Comparison of ENCODE assay signal across 19 mouse cellular contexts in genomic region chr12:85330153-85330552, GRCm38 (mm10). TPM values are rescaled to one million over a fixed set of nuclear protein-coding genes. Genes with fewer than 3 reads are reported as not detected.
DNase-seq lines count a peak whose midpoint lies in the region; ATAC-seq and TF ChIP-seq lines count a peak whose summit lies in the region.
"Had no signal": no experiment of that assay in that cellular context is flagged by ENCODE, and none has a peak within 500 bp of the region (broad histone marks: within the 10 kb centered on the region; RNA-seq: fewer than 3 reads in every experiment).

No protein-coding gene starts in this region.

- WGBS in intestine, embryonic 16.5 days: 78% methylated on average over 7 of the region's 7 CpGs
- 84% methylated on average over 7 of the region's 7 CpGs for WGBS in intestine, embryonic 15.5 days
- 71% methylated on average over 7 of the region's 7 CpGs for whole genome bisulfite sequencing in lung, adult 2 months
- WGBS in midbrain, embryonic 13.5 days: 90% methylated on average over 7 of the region's 7 CpGs
- 92% methylated on average over 7 of the region's 7 CpGs for WGBS in forebrain, embryonic 11.5 days

- TF ChIP-seq CTCF in lung, adult 2 months (IDR thresholded peaks at IDR 0.05; ENCODE audit: insufficient read depth, low read length): no peak

- no peak overlapping the region for H3K4me3 ChIP-seq in intestine, embryonic 16.5 days (ENCODE audit: low read length)
- no peak overlapping the region for H3K4me3 ChIP-seq in intestine, embryonic 15.5 days (replicated peaks)
- H3K4me3 ChIP-seq in lung, adult 2 months (replicated peaks; ENCODE audit: extremely low read depth, low read depth, low read length): no peak overlapping the region
- H3K4me3 ChIP-seq in midbrain, embryonic 13.5 days (replicated peaks): no peak overlapping the region
- H3K4me3 ChIP-seq in forebrain, embryonic 11.5 days (ENCODE audit: low read depth, low read length): no peak overlapping the region
- H3K4me3 ChIP-seq: embryonic facial prominence, embryonic 10.5 days; erythroblast, embryonic 14.5 days; midbrain, embryonic 10.5 days had no signal

- H3K9me3 ChIP-seq in intestine, embryonic 16.5 days (ENCODE audit: control insufficient read depth, low read length): no peaks in the 10 kb centered on the region
- H3K9me3 ChIP-seq in intestine, embryonic 15.5 days: no peaks in the 10 kb centered on the region
- H3K9me3 ChIP-seq in midbrain, embryonic 13.5 days: no peaks in the 10 kb centered on the region
- H3K9me3 ChIP-seq in forebrain, embryonic 11.5 days (ENCODE audit: control insufficient read depth, low read length): no peaks in the 10 kb centered on the region
- H3K9me3 ChIP-seq: embryonic facial prominence, embryonic 10.5 days; midbrain, embryonic 10.5 days had no signal

- H3K27me3 ChIP-seq in intestine, embryonic 16.5 days (replicated peaks; ENCODE audit: control insufficient read depth, insufficient read depth, low read length): no peaks in the 10 kb centered on the region
- H3K27me3 ChIP-seq in intestine, embryonic 15.5 days (replicated peaks): no peaks in the 10 kb centered on the region
- no peaks in the 10 kb centered on the region for H3K27me3 ChIP-seq in midbrain, embryonic 13.5 days
- no peaks in the 10 kb centered on the region for H3K27me3 ChIP-seq in forebrain, embryonic 11.5 days (ENCODE audit: control insufficient read depth, insufficient read depth, low read length)

- peak; percentile 31 to 62 for DNase-seq in lung, adult 18-20 months
- no peak for DNase-seq in lung, adult 2 months
- DNase-seq in adrenal gland, adult 8-10 months: peak; percentile 71
- DNase-seq in forebrain, embryonic 11.5 days (ENCODE audit: low spot score): no peak
- DNase-seq: B cell, adult 2 months; cerebellum, adult 2 months; heart, adult 11 months; heart, postnatal 4 days; kidney, postnatal 10 days; lung, embryonic 14.5 days; thymus, postnatal 4 days had no signal

- no peak overlapping the region for H3K27ac ChIP-seq in intestine, embryonic 16.5 days (ENCODE audit: low read length)
- H3K27ac ChIP-seq in intestine, embryonic 15.5 days: no peak overlapping the region
- H3K27ac ChIP-seq in midbrain, embryonic 13.5 days: no peak overlapping the region
- H3K27ac ChIP-seq in forebrain, embryonic 11.5 days (ENCODE audit: low read depth, low read length): no peak overlapping the region
- H3K27ac ChIP-seq: embryonic facial prominence, embryonic 10.5 days; midbrain, embryonic 10.5 days had no signal

- H3K4me2 ChIP-seq in intestine, embryonic 16.5 days (ENCODE audit: low read depth, low read length): no peak overlapping the region
- H3K4me2 ChIP-seq in intestine, embryonic 15.5 days (replicated peaks): no peak overlapping the region
- no peak overlapping the region for H3K4me2 ChIP-seq in midbrain, embryonic 13.5 days (replicated peaks)
- H3K4me2 ChIP-seq in forebrain, embryonic 11.5 days (ENCODE audit: low read depth, low read length, severe bottlenecking): no peak overlapping the region
- H3K4me2 ChIP-seq: lung, embryonic 14.5 days had no signal

- no peak overlapping the region for H3K9ac ChIP-seq in intestine, embryonic 16.5 days (ENCODE audit: low read depth, low read length)
- H3K9ac ChIP-seq in intestine, embryonic 15.5 days: no peak overlapping the region
- H3K9ac ChIP-seq in midbrain, embryonic 13.5 days (replicated peaks): no peak overlapping the region
- H3K9ac ChIP-seq in forebrain, embryonic 11.5 days (ENCODE audit: low read length): no peak overlapping the region
- H3K9ac ChIP-seq: lung, embryonic 14.5 days had no signal

- H3K4me1 ChIP-seq in intestine, embryonic 16.5 days (ENCODE audit: control insufficient read depth, insufficient read depth, low read length): no peaks in the 10 kb centered on the region
- H3K4me1 ChIP-seq in intestine, embryonic 15.5 days (replicated peaks): no peaks in the 10 kb centered on the region
- no peaks in the 10 kb centered on the region for H3K4me1 ChIP-seq in lung, adult 2 months (ENCODE audit: control insufficient read depth, insufficient read depth, low read length)
- H3K4me1 ChIP-seq in midbrain, embryonic 13.5 days (replicated peaks): no peaks in the 10 kb centered on the region
- H3K4me1 ChIP-seq in forebrain, embryonic 11.5 days (replicated peaks; ENCODE audit: control insufficient read depth, insufficient read depth, low read length): no peaks in the 10 kb centered on the region
- H3K4me1 ChIP-seq: embryonic facial prominence, embryonic 10.5 days; midbrain, embryonic 10.5 days had no signal

- ATAC-seq in intestine, embryonic 16.5 days: 0 out of 2 replicates have a peak, but pooled peaks have one; percentile 44
- ATAC-seq in intestine, embryonic 15.5 days: no peak
- ATAC-seq in neutrophil, adult 5-6 weeks (ENCODE audit: extremely low read depth, insufficient number of reproducible peaks, low FRiP score, poor library complexity, severe bottlenecking): peak; percentile 26; the same call in 1 of the 2 replicates
- ATAC-seq in midbrain, embryonic 13.5 days: no peak
- no peak for ATAC-seq in forebrain, embryonic 11.5 days (replicated peaks; ENCODE audit: low FRiP score)
- ATAC-seq: hindbrain, embryonic 16.5 days had no signal

- H3K36me3 ChIP-seq in intestine, embryonic 16.5 days (ENCODE audit: control insufficient read depth, insufficient read depth, low read length): peaks cover 13% of the 10 kb centered on the region
- H3K36me3 ChIP-seq in intestine, embryonic 15.5 days: peaks cover 30% of the 10 kb centered on the region
- peaks cover 79% of the 10 kb centered on the region for H3K36me3 ChIP-seq in midbrain, embryonic 13.5 days
- H3K36me3 ChIP-seq in forebrain, embryonic 11.5 days (ENCODE audit: control insufficient read depth, insufficient read depth, low read length): peaks cover under 1% of the 10 kb centered on the region; the same call in 1 of the 2 replicates

- no peak for TF ChIP-seq POLR2A in lung, adult 2 months (IDR thresholded peaks at IDR 0.05; ENCODE audit: borderline replicate concordance, extremely low read depth, low read depth, low read length)

RNA-seq across cellular contexts. Expression of gene Nek9, which starts 9.0 kb away (rescaled TPM):
- 13.2 and 15.9 TPM in 2 replicates for polyA plus RNA-seq in intestine, embryonic 16.5 days (2015; fragmentation: Nextera tagmentation; extraction: Ambion mirVana)
- 16.2 and 16.7 TPM in 2 replicates for polyA plus RNA-seq in intestine, embryonic 15.5 days (2015; fragmentation: Nextera tagmentation; extraction: Ambion mirVana)
- polyA plus RNA-seq in lung, adult 2 months (2012; rRNA removed): 32.7 and 39.7 TPM in 2 replicates
- 100 to 1,000 TPM in 3 of 4 experiments, 10 to 100 TPM in 1; 96.5 to 138 (median 126) TPM for total RNA-seq in adrenal gland, adult 8-10 months (2022)
- 44.6 and 47.6 TPM in 2 replicates for total RNA-seq in neutrophil, adult 5-6 weeks (2017)
- 12.6 and 13.5 TPM in 2 replicates for polyA plus RNA-seq in midbrain, embryonic 13.5 days (2015; fragmentation: Nextera tagmentation; extraction: Ambion mirVana)
- 13.8 and 14.0 TPM in 2 replicates for polyA plus RNA-seq in forebrain, embryonic 11.5 days (2014; fragmentation: Nextera tagmentation; extraction: Ambion mirVana)

RNA-seq across cellular contexts. Expression of gene Zc2hc1c, which starts 41.8 kb away (rescaled TPM):
- polyA plus RNA-seq in intestine, embryonic 16.5 days (2015; fragmentation: Nextera tagmentation; extraction: Ambion mirVana): 1.5 TPM in 2 replicates
- polyA plus RNA-seq in intestine, embryonic 15.5 days (2015; fragmentation: Nextera tagmentation; extraction: Ambion mirVana): 1.7 TPM in 2 replicates
- 1.5 and 1.7 TPM in 2 replicates for polyA plus RNA-seq in lung, adult 2 months (2012; rRNA removed)
- 1 to 10 TPM; 2.5 to 4.3 (median 3.4) TPM for total RNA-seq in adrenal gland, adult 8-10 months (2022)
- total RNA-seq in neutrophil, adult 5-6 weeks (2017): not detected in 2 replicates
- polyA plus RNA-seq in midbrain, embryonic 13.5 days (2015; fragmentation: Nextera tagmentation; extraction: Ambion mirVana): 1.3 TPM in 2 replicates
- polyA plus RNA-seq in forebrain, embryonic 11.5 days (2014; fragmentation: Nextera tagmentation; extraction: Ambion mirVana): 1.2 and 1.8 TPM in 2 replicates

RNA-seq across cellular contexts. Expression of gene Acyp1, which starts 41.9 kb away (rescaled TPM):
- 50.2 and 52.3 TPM in 2 replicates for polyA plus RNA-seq in intestine, embryonic 16.5 days (2015; fragmentation: Nextera tagmentation; extraction: Ambion mirVana)
- polyA plus RNA-seq in intestine, embryonic 15.5 days (2015; fragmentation: Nextera tagmentation; extraction: Ambion mirVana): 47.6 and 58.2 TPM in 2 replicates
- 6.3 and 8.7 TPM in 2 replicates for polyA plus RNA-seq in lung, adult 2 months (2012; rRNA removed)
- 10 to 100 TPM; 29.3 to 36.6 (median 32.8) TPM for total RNA-seq in adrenal gland, adult 8-10 months (2022)
- total RNA-seq in neutrophil, adult 5-6 weeks (2017): 32.4 TPM in 2 replicates
- 68.1 and 71.4 TPM in 2 replicates for polyA plus RNA-seq in midbrain, embryonic 13.5 days (2015; fragmentation: Nextera tagmentation; extraction: Ambion mirVana)
- 53.6 and 61.9 TPM in 2 replicates for polyA plus RNA-seq in forebrain, embryonic 11.5 days (2014; fragmentation: Nextera tagmentation; extraction: Ambion mirVana)

RNA-seq across cellular contexts. Expression of gene Tmed10, which starts 44.5 kb away (rescaled TPM):
- polyA plus RNA-seq in intestine, embryonic 16.5 days (2015; fragmentation: Nextera tagmentation; extraction: Ambion mirVana): 346 and 352 TPM in 2 replicates
- 343 and 345 TPM in 2 replicates for polyA plus RNA-seq in intestine, embryonic 15.5 days (2015; fragmentation: Nextera tagmentation; extraction: Ambion mirVana)
- polyA plus RNA-seq in lung, adult 2 months (2012; rRNA removed): 227 and 239 TPM in 2 replicates
- 100 to 1,000 TPM; 326 to 334 (median 331) TPM for total RNA-seq in adrenal gland, adult 8-10 months (2022)
- total RNA-seq in neutrophil, adult 5-6 weeks (2017): 89.6 and 92.8 TPM in 2 replicates
- 181 and 189 TPM in 2 replicates for polyA plus RNA-seq in midbrain, embryonic 13.5 days (2015; fragmentation: Nextera tagmentation; extraction: Ambion mirVana)
- 229 and 244 TPM in 2 replicates for polyA plus RNA-seq in forebrain, embryonic 11.5 days (2014; fragmentation: Nextera tagmentation; extraction: Ambion mirVana)

RNA-seq across cellular contexts. Expression of gene Mlh3, which starts 59.8 kb away (rescaled TPM):
- 5.5 and 5.7 TPM in 2 replicates for polyA plus RNA-seq in intestine, embryonic 16.5 days (2015; fragmentation: Nextera tagmentation; extraction: Ambion mirVana)
- polyA plus RNA-seq in intestine, embryonic 15.5 days (2015; fragmentation: Nextera tagmentation; extraction: Ambion mirVana): 6.7 and 6.9 TPM in 2 replicates
- 3.7 and 5.5 TPM in 2 replicates for polyA plus RNA-seq in lung, adult 2 months (2012; rRNA removed)
- 10 to 100 TPM; 12.1 to 23.4 (median 18.7) TPM for total RNA-seq in adrenal gland, adult 8-10 months (2022)
- 9.6 and 10.1 TPM in 2 replicates for total RNA-seq in neutrophil, adult 5-6 weeks (2017)
- 8.9 and 9.0 TPM in 2 replicates for polyA plus RNA-seq in midbrain, embryonic 13.5 days (2015; fragmentation: Nextera tagmentation; extraction: Ambion mirVana)
- 8.7 and 9.8 TPM in 2 replicates for polyA plus RNA-seq in forebrain, embryonic 11.5 days (2014; fragmentation: Nextera tagmentation; extraction: Ambion mirVana)

Comparison
In these comparisons a context has a peak if more than half of its experiments do, and no peak if none do; other contexts are left out.
1. ATAC-seq: peak in intestine, embryonic 16.5 days (single experiment) and neutrophil, adult 5-6 weeks (single experiment); none in intestine, embryonic 15.5 days (single experiment), midbrain, embryonic 13.5 days (single experiment) and forebrain, embryonic 11.5 days (single experiment).
2. DNase-seq: peak in lung, adult 18-20 months (2 of 2) and adrenal gland, adult 8-10 months (single experiment); none in lung, adult 2 months (single experiment) and forebrain, embryonic 11.5 days (single experiment).